Mouse (Mus musculus): ENCODE measurements around the gene Evx1. TPM values are rescaled to one million over a fixed set of nuclear protein-coding genes. Genes with fewer than 3 reads are reported as not detected.

Evx1 gene
- total RNA-seq (2021), result not detected

- DNase-seq (ENCODE audit: low spot score), result no peak
- intact Hi-C loops (cut with DNase I), result loop anchor here (5.0 to 10.0 kb wide), 2 partner anchors 49 to 1131 kb away; partner anchors contain the start of gene Hoxa13
Observed at GRCm38 (mm10) chr6:52313391-52314303, at the start of gene Evx1. Gene Evx1 (plus strand): TSS chr6:52313498.

- DNase-seq (ENCODE audit: low spot score), result no peak
- intact Hi-C loops (cut with DNase I), result loop anchor here (10.0 kb wide), 1 partner anchor 51 kb away; the partner anchor contains the start of gene Evx1
Observed at GRCm38 (mm10) chr6:52264106-52264790, 49.0 kb upstream of the Evx1 start.

- intact Hi-C loops (cut with DNase I), result loop anchor here (10.0 kb wide), 1 partner anchor 49 kb away; the partner anchor contains the start of gene Evx1
- DNase-seq (ENCODE audit: low spot score), result no peak
Observed at GRCm38 (mm10) chr6:52265306-52265912, 47.9 kb upstream of the Evx1 start.

- no peak for DNase-seq (ENCODE audit: low spot score)
- intact Hi-C loops (cut with DNase I), result loop anchor here (10.0 kb wide), 1 partner anchor 49 kb away; the partner anchor contains the start of gene Evx1
Observed at GRCm38 (mm10) chr6:52265913-52266665, 47.2 kb upstream of the Evx1 start.

GRCm38 (mm10) chr6:52266666-52266985 lies 46.7 kb upstream of the Evx1 start:
- DNase-seq (ENCODE audit: low spot score), result no peak
- intact Hi-C loops (cut with DNase I), result loop anchor here (10.0 kb wide), 1 partner anchor 48 kb away; the partner anchor contains the start of gene Evx1

- intact Hi-C loops (cut with DNase I), result loop anchor here (10.0 kb wide), 1 partner anchor 48 kb away; the partner anchor contains the start of gene Evx1
- DNase-seq (ENCODE audit: low spot score), result no peak
Observed at GRCm38 (mm10) chr6:52267221-52267620, 46.1 kb upstream of the Evx1 start.

- intact Hi-C loops (cut with DNase I), result loop anchor here (10.0 kb wide), 1 partner anchor 47 kb away; the partner anchor contains the start of gene Evx1
- no peak for DNase-seq (ENCODE audit: low spot score)
Observed at GRCm38 (mm10) chr6:52267691-52268090, 45.6 kb upstream of the Evx1 start.

- intact Hi-C loops (cut with DNase I), result loop anchor here (10.0 kb wide), 1 partner anchor 46 kb away; the partner anchor contains the start of gene Evx1
Observed at GRCm38 (mm10) chr6:52268341-52268740, 45.0 kb upstream of the Evx1 start.

GRCm38 (mm10) chr6:52268756-52269155 lies 44.5 kb upstream of the Evx1 start:
- DNase-seq (ENCODE audit: low spot score), result no peak
- intact Hi-C loops (cut with DNase I), result loop anchor here (10.0 kb wide), 1 partner anchor 46 kb away; the partner anchor contains the start of gene Evx1

More at GRCm38 (mm10) chr6:52268341-52268740, 45.0 kb upstream of the Evx1 start:
- DNase-seq (ENCODE audit: low spot score), result no peak

GRCm38 (mm10) chr6:52270494-52271480 lies 42.5 kb upstream of the Evx1 start:
- intact Hi-C loops (cut with DNase I), result loop anchor here (2.0 to 5.0 kb wide), 4 partner anchors 306 to 647 kb away; no protein-coding TSS in a partner anchor
- DNase-seq (ENCODE audit: low spot score), result no peak

- no peak for DNase-seq (ENCODE audit: low spot score)
- intact Hi-C loops (cut with DNase I), result loop anchor here (5.0 kb wide), 2 partner anchors 564 to 644 kb away; no protein-coding TSS in a partner anchor
Observed at GRCm38 (mm10) chr6:52272766-52273655, 40.3 kb upstream of the Evx1 start.

GRCm38 (mm10) chr6:52273656-52274280 lies 39.5 kb upstream of the Evx1 start:
- intact Hi-C loops (cut with DNase I), result loop anchor here (5.0 kb wide), 2 partner anchors 564 to 644 kb away; no protein-coding TSS in a partner anchor
- DNase-seq (ENCODE audit: low spot score), result no peak

GRCm38 (mm10) chr6:52274576-52274975 lies 38.7 kb upstream of the Evx1 start:
- DNase-seq (ENCODE audit: low spot score), result no peak
- intact Hi-C loops (cut with DNase I), result loop anchor here (5.0 kb wide), 2 partner anchors 563 to 643 kb away; no protein-coding TSS in a partner anchor

- DNase-seq (ENCODE audit: low spot score), result no peak
- intact Hi-C loops (cut with DNase I), result no loop called here
Observed at GRCm38 (mm10) chr6:52275563-52276280, 37.6 kb upstream of the Evx1 start.

GRCm38 (mm10) chr6:52276382-52276781 lies 36.9 kb upstream of the Evx1 start:
- intact Hi-C loops (cut with DNase I), result no loop called here
- DNase-seq (ENCODE audit: low spot score), result no peak

- DNase-seq (ENCODE audit: low spot score), result no peak
- intact Hi-C loops (cut with DNase I), result no loop called here
Observed at GRCm38 (mm10) chr6:52276920-52277319, 36.4 kb upstream of the Evx1 start.
